Mouse (Mus musculus): ENCODE results near the gene Tmem215.

The Tmem215 gene

DNA sequence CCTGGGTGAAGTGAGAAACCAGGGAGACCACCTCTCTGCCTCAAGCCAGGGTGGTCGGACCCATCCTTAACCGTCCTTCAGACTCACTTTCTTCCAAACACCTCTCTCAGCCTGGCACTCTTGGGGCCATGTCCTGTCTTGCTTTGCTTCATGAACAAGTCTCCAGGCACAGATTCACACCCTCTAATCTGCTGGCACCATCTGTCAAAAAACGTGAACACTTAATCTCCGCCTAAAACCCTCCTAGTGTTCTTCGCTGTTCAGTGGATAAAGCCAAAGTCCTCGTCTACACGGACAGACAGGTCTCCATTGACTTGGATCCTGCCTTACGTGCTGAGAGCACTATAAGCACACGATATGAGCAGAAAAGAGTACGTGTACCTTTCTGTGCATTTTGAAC is at the start of gene Tmem215:
Gene Tmem215 (plus strand): TSS at position 301 of the 400 bp plus-strand sequence.
- DNase-seq (ENCODE audit: low read depth, low spot score), result no peak

- no peak for DNase-seq (ENCODE audit: low read depth, low spot score)
Measured at GRCm38 (mm10) chr4:40431916-40432315, 40.1 kb upstream of the Tmem215 start.

DNA sequence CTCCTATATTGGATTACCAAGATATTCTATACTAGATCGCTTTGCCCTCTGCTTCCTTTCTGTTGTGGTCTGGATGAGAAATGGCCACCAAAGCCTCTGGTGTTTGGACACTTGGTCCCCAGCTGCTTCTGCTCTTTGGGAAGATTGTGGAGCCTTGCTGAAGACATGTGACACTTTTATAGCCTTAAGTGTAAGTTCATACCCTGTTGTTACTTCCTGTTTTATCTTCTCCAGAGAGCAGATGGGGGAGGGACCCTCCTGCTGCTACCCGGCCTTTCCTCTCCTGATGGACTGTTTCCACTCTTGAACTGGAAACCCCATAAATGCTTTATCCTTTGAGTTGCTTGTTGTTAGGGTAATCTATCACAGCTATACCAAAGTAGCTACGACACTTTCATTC is 38.6 kb upstream of the Tmem215 start:
- DNase-seq (ENCODE audit: low read depth, low spot score), result no peak

DNA sequence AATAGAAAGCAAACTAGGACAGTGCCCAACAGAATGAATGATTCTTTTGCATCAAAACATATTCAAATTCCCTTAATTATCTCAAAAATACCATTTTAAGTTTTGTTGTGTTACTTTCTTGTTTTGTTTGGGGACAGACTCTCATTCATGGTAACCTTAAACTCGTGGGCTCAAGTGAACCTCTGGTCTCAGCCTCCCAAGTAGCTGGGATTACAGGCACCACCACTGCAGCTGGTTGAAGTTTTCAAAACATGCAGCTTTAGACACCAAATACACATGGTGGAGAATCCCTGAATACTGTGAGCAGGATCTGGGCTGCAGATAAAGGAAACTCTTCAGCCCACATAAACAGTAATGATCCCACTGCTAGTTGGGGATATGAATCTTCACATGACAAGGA is 37.6 kb upstream of the Tmem215 start:
- DNase-seq (ENCODE audit: low read depth, low spot score), result no peak

DNA sequence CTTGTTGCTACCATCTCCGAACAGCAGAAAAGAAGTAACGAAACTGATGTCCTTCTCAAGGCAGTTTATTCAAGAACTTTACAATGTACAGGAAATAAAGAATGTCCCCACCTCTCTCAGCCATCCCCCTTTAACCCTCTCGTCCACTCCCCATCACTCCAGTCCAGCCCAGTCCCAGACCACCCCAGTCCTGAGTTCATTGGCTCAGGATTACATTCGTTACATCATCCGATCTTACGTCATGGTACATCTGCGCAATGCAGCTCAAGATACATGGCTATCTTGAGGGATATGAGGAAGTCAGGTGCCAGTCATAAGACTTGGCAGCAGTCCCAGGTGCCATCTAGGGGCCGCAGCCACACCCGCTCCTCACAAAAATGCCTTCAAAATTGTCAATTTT is 28.4 kb upstream of the Tmem215 start:
- no peak for DNase-seq (ENCODE audit: low read depth, low spot score)

DNA sequence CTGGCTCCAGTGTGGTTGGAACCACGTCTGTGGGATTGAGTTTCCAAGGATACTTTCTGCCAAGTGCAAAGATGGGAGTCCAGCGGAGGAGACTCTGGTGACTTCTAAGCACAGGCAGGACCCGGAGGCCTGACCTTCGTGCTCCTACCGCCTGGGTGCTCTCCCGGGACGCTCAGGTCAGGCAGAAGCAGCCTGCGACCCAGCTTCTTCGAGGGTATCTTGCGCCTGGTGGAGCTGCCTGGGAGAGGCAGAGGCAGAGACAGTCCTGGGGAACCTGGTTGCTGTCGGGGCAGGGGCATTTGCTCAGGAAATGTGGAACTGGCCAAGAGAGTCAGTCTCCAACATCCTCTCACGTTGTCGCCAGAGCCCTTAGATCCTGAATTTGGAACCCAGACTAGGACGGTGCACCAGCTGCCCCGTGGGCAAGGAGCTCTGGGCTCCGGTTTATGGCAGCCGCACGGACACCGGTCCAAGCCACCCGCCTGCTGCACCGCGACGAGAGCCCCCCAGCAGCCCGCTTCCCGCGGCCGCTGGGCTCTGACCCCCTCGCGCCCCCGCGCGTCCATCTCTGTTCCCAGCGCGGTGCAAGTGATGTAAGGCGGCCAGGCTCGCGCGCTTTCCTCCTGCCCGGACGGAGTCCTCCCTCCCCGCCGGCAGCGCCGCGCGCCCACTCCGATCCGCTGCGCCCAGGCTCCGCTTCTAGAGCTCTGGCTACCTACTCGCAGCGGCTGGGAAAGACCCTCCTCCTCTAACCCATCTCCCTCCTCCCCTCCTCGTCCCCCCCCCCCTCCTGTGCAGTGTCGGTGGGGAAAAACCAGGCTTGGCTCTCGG is 935 bp downstream of the Tmem215 start:
- peak; percentile 51 for DNase-seq (ENCODE audit: low read depth, low spot score)

- no peak for DNase-seq (ENCODE audit: low read depth, low spot score)
Measured at GRCm38 (mm10) chr4:40473911-40474310, 1.9 kb downstream of the Tmem215 start.

DNA sequence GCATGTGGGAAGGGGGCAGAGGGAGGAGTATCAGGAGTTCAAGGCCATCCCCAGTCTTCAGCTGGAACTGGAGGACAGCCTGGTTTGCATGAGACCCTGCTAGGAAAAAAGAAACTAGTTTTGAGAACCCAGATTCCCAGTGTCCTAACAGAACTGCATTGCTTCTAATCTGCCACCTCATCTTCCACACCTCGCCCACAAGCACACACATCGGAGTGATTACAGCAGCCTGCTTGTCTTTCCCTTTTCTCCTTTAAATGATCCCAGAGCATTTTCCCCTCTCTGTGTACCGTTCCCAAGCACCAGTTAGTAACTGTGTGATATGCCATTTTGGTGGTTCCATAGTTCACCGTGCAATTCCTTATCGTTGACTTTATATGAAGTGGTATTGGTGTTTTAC is 6.0 kb downstream of the Tmem215 start:
- peak; percentile 61 for DNase-seq (ENCODE audit: low read depth, low spot score)

DNA sequence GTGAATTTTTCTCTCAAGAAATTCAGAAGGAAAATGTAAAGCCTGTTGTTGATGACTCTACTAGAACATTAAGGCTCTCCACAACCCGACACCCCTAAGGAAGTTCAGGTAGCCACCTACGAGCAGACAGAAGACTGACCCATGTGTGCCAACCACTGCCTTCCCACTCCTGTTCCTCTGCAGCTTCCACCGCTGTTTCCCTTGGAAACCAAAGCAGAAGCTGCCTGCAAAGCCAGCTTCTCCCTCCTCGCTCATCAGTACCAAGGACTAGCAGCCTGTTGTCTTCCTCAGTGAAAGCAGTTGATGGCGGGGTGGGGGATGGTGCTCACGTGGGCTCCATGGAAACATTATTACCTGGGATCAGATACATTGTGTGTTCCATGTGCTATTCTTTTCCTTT is 14.6 kb downstream of the Tmem215 start:
- peak; percentile 69 for DNase-seq (ENCODE audit: low read depth, low spot score)

GRCm38 (mm10) chr4:40491731-40492130 is 19.8 kb downstream of the Tmem215 start:
- DNase-seq (ENCODE audit: low read depth, low spot score), result no peak

DNA sequence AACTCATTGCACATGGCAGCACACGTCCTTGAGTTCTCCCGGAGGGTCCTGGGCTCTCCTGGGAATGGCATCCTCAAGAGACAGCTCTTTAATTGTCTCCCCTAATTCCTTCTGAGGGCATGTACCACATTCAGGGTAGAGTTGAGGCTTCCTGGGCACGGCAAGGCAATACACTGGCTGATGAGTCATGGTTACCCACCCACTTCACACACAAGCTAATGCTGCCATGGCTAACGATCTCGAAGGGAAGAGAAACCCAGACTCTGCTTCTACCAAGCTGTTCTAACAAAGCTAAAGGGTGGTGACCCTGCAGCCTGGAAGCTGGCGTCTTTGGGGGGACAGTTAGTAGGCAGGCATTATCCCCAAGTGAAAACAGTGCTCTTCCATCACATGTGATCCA is 24.4 kb downstream of the Tmem215 start:
- DNase-seq (ENCODE audit: low read depth, low spot score), result peak; percentile 74

GRCm38 (mm10) chr4:40496828-40497227 is 24.8 kb downstream of the Tmem215 start:
- DNase-seq (ENCODE audit: low read depth, low spot score), result peak; percentile 70

DNA sequence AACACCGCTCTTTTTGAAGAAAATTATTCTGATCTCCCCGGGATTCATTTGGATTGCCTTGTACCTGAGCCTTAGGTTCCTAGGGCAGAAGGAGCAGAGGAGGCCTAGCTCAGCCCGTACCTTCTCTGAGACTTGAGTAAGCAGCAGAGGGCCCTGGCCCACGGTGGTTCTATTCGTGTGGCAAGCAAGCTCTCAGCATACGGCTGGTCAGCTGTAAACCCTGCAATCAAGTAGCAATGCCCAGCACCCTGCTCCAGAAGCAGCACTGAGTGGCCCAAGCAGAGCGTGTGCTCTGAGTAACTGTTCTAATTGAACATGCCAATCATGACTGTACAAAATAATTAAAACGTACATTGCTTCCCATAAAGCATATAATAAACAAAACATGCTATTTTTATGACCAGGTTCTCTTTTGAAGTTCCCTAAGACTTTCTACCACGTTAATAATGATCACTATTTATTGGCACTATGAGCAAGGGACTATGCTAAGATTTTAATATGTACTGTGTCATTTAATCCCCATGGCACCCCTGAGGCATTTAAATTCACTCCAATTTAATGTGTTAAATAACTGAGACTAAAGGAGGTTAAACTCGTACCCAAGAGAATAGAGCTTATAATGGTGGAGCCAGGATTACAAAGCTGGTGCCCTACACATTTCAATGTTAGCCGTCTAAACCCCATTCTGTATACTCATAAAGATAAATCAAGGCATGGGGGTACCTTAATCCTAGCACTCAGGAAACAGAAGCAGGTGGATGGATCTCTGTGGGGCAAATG is 28.0 kb downstream of the Tmem215 start:
- DNase-seq (ENCODE audit: low read depth, low spot score), result no peak

- peak; percentile 78 for DNase-seq (ENCODE audit: low read depth, low spot score)
Measured at GRCm38 (mm10) chr4:40502459-40502858, 30.5 kb downstream of the Tmem215 start.

DNA sequence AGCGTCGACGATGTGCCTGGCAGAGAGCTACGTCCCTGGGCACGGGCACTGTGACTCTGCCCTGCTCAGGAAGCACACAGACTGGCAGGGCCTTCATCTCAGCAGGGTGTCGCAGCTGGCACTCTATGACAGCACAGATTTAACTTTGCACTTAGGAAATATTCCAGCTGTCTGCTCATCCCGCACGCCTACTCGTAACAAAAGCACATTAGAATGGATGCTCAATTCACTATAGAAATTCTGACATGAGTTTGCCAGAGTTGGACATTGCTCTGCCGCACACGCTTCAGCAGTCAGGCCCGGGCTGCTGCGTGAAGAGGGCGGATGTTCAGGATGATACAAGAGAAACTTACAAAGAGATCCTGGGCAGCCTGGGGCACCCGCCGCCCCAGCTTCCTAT is 37.6 kb downstream of the Tmem215 start:
- peak; percentile 78 for DNase-seq (ENCODE audit: low read depth, low spot score)

- DNase-seq (ENCODE audit: low read depth, low spot score), result peak; percentile 45
Measured at GRCm38 (mm10) chr4:40513235-40513634, 41.3 kb downstream of the Tmem215 start.

- DNase-seq (ENCODE audit: low read depth, low spot score), result peak; percentile 70
Measured at GRCm38 (mm10) chr4:40518545-40519324, 46.8 kb downstream of the Tmem215 start.
